Mouse (Mus musculus) left cerebral cortex, adult 8-10 months (tissue): ENCODE measurements around the gene Fars2. TPM values are rescaled to one million over a fixed set of nuclear protein-coding genes. Genes with fewer than 3 reads are reported as not detected.
"Not testable (repeated sequence)": the region's sequence is repeated elsewhere in the genome, so short reads cannot be mapped to it uniquely, and the experiment has no call there.

Experiments
- DNase-seq, 2 experiments: peaks; one replicate each; pipeline ENCODE4 v3.0.0; 2022; ENCODE audit warnings: low spot score in 2 of 2
- total RNA-seq, 4 experiments: library from RNA; stranded (reverse); gene quantifications; 2 replicates each; pipeline ENCODE4 v1.2.4; 2022

Fars2 gene
- total RNA-seq, 4 experiments from 2014 or later, result 32.7 to 39.9 (median 36.9) TPM

DNA sequence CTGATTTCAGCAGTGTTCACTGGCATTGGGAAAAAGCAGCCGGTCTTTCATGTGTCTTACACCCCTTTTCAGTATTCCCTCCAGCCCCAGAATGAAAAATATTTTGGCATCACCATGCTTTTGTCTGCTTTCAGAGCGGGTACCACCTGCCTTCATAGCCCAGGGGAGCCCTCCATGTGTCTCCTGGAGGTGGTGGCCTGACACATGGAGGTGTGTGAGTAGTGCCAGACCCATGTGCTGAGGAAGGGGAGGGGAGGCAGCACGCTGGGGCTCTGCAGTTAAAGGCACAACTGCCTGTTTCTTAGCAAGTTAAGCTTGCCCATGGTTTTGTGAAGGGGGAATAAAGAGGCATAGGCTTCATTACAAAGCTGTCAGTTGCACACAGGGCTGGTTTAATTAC lies 176.3 kb downstream of the Fars2 start:
- DNase-seq, result no peak

DNA sequence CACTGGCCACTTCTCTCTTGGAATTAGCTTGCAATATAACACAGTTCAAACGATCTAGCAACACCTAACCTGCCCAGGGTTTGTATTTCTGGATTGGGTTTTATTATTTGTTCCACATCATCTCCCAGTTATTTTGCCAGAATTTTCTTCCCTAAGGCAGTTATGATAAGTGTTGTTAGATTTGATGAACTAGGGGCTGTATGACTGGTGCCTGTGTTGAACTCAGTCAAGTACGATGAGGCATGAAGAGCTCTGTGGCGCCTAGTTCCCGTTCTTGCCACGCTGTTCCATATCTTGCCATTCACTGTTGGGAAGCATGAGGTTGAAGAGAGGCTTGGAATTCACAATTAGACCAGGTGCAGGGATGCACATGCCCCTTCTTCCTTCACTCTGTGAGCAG lies 177.3 kb downstream of the Fars2 start:
- no peak for DNase-seq

DNA sequence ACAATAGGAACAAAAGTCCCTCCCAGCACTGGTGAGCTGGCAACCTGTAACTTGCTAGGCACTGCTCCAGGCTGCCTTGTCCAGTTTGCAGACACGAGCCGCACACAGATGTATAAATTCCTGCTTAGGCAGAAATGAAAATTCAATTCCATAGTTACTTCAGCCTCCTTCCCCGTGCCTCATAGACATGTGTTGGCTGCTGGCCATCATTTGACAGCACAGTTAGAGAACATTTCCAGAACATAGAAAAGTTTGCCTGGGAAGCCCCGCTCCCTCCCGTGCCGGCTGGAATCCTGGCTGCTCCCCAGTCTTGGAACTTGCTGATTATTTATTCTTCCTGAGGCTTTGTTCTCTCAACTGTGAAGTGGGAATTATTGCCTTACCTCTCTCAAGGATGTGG lies 178.6 kb downstream of the Fars2 start:
- DNase-seq, result no peak

DNA sequence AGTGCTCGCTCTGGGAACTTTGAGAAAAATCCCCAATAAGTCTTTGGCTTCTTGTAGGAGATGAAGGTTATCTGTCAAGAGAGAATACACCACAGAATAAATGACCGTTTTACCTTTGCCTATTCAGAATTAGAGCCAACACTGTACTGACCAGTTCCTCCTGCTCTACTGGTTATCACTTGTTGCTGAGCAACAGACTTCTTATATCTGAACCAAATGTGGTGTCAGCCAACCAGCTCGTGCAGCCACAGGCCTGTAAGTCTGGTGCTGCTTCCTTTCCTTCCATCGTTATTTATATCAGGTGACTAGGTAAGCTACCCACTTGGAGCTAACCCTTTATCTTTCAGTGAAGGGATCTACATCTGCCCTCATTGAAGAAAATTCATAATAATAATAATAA lies 179.4 kb downstream of the Fars2 start:
- DNase-seq, result no peak

DNA sequence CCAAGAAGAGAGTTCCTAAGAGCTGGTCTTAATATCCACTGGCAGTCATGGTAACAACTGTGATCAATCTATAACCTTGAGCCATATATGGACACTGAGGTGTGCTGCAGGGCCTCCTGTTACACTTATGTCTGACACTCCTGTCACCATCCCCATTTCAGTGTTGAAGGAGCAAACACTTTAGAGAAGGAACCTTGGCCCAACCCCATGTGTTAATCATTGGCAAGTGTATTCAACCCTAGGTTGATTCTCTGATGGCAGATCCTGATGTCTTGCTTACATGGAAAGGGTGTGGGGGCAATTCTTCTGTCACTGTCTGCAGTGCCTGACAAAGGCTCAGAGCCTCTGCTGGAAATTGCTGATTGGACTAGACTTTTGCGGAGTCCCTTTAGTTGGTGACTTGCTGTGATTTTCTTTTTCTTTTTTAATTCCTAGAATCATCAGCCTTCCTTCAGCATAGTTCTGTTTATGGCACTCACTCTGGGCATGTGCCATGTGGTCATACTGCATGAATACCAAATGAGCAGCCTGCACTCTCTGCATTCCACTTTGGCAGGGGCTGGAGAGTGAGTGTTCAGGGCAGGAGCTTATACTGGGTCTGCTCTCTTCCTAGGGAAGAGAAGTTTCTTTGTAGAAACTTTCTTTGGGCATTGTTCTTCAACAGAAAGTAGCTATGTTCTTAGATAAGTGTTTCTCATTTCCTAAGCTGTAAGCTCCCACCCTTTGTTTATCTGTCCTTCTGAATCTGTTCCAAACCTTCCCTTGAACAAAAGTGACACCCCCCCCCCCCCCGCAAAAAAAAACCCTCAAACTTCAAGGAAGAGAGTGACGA lies 181.0 kb downstream of the Fars2 start:
- no peak for DNase-seq

DNA sequence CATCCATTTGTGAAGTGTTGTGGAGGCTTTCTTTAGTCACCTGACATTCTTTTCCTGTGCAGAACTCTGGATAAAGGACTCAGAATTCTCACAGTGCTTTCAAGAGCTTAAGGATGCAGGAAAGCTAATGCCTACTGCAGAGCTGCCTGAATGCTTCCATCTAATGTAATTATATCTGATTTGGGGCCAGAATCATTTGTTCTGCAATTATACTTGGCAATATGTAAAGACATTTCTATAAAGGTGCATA lies 181.5 kb downstream of the Fars2 start:
- DNase-seq, result no peak

DNA sequence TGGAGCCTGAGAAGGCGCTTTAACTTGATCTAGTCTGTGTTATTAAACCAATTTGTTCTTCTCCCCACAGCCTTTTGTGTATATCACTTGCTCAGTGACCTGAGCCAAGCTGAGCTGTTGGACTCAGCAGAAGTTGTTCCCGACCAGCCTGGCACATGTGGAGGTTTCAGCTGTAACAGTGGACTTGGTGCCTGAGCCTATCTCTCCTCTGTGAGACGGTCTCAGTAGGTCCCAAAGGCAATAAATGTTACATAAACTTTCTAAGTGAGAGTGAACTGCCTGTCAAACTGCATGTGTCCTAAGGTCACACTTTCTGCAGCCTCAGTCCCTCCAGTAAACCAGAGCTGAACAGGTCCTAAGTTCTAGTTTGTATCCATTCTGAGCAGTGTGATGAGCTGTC lies 185.6 kb downstream of the Fars2 start:
- DNase-seq, result no peak

DNA sequence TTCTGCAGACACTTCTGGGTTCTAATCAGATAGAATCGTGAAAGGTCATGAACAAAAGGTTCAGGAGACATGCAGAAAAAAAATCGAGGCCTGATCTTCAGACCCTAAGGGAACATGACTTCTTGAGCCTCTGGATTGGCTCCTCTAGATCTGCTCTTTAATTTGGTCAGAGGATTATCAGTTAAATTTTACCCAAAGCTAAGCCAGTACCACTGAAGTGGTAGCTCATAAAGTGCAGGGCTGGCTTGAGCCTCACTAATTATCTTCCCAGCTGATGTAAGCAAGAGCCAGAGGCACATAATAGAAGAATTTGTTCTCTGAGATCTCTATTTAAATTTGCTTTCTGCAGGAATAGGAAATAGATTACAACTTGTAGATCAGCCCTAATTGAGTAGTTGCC lies 188.1 kb downstream of the Fars2 start:
- DNase-seq, result no peak

DNA sequence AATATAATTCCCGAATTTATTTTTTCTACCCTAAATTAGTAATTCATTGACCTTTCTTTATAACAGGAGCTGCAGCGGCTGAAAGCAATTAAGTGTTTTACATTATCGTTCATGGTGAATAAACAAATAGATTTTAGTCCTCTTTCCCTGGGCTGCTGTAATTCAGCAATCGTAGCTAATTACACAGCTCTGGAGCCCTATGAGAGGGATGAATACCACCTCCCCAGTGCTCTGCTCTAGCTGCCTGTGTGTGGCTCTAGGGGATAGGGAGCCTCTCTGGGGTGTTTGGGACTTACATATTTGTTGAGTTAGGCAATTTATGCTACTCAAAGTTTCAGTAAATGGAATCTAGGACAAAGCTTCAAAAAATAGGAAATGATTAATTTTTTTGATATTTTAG lies 190.2 kb downstream of the Fars2 start:
- DNase-seq, result no peak

DNA sequence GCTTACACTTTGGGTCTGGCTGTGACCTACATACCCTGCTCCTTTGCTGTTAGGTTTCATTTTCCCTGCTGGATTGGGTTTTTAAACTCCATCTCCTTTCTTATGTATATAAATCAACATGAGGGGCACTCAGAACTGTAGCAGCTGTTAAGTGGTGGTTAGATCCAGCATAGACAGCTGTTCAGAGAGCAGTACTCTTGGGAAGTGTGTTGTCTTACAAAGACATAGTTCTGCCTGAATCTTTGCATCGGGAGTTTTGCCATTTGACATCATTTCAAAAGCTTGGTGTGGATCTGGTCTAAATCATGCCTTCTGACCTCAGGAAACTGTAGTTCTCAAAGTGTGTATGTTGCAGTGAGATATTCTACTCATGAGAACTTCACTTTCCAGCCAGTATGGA lies 191.9 kb downstream of the Fars2 start:
- DNase-seq, result no peak

DNA sequence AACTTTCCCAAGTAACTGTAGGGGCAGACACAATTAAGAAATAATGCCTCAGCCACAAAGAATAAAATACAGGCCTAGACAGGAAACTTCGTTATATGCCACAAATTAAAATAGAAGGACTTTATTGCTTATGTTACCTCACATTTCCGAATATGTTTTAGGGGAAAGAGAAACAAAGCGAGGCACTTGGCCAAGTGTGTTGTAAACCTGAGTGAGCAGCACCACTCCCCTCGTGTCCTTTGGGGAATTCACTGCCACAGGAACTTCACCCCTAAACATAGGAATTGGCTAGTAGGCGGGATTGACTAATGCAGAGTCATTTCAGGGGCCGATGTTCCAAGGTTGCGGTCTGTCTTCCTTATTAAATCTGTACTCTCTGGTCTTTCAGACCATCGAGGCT lies 197.0 kb downstream of the Fars2 start:
- DNase-seq, result no peak

DNA sequence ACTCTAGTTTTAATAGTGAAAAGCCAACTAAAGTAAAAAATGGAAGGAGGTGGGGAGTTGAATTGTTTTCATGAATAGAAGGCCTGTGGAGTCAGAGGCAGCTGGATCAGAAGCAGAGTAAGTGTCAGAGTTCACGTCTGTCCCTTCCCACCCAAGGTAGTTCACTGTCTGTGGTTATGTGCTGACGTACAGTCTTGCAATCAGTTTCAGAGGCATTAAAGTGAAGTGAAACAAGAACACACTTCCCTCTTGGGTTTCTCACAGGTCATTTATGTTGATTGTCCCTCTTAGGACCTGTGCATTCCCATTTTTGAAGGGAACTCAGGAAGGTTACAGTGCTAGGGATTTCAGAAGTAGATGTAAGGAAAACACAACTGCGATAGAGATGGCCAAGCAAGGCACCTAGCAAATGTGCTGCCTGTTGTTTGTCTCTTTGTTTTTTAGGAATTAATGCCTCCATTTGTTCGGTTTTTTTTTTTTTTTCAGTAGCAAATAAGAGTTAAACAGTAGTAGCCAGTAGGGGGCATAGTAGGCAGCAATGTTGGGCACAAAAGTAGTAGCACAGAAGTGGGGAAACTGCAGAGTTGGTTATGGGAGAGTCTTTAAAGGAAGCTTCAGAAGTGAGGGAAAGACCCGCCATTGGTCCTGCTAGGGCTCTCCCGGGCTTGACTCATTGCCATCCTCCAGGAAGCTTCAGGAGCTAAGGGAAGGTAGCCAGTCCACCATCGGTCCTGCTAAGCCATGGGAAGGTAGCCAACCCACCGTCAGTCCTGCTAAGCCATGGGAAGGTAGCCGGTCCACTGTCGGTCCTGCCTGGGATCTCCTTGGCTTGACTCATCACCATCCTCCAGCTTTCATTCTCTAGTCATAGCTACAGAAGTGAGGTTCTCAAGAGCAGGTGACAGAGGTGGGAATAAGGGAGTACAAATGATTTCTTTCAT lies 197.9 kb downstream of the Fars2 start:
- DNase-seq, result no peak

DNA sequence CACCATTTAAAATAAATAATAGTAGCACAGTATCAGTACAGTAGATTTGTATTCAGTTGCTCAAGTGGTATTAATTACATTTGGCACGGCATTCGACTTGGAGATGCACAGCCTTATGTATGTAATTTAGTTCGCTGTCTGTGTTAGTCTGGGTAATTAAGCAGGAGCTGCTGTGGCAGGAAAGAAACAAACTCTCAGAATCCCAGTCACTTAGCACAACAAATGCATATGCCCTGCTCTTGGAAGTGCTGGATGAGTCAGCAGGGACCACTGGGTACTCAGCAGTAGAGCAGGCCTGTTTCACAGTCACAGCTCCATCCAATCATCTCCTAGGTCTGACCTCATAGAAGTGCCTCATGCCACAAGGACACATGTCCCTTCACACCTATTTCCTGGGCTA lies 200.6 kb downstream of the Fars2 start:
- no peak for DNase-seq

DNA sequence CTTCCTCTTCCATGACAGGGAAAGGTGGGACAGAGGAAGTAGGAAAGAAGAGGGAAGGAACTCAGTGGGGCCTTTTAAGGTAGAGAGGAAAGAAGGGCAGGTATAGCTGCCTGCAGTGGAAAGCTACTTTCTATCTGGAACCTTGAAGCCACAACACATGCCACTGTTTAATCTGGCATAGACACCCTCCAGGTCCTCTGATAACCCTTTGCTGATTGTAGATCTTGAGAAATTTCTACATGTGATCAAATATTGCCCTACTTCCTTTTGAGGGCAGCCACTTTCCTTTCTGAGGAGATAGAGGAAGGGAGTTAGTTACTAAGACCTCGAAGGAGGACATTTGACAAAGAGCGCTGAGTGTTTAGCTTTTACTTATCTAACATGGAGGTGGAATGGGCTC lies 207.4 kb downstream of the Fars2 start:
- DNase-seq, result no peak

DNA sequence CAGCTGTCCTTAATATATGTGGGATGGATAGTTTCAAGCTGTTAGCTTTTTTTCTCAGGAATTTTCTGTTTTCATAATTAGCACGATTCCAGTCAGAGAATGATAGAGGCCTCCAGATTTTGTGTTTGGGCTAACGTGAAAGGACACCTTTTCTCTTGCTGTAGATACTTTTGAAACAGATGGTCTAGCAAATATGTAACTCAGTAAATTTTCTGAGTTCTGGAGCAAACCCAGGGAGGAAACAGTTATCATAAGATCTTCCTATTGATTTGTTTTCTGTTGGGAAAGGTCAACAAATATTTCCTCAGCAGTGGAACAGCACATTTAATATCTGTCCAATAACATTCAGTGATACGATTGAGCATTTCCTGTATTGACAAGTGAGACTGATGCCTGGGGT lies 209.3 kb downstream of the Fars2 start:
- no peak for DNase-seq

DNA sequence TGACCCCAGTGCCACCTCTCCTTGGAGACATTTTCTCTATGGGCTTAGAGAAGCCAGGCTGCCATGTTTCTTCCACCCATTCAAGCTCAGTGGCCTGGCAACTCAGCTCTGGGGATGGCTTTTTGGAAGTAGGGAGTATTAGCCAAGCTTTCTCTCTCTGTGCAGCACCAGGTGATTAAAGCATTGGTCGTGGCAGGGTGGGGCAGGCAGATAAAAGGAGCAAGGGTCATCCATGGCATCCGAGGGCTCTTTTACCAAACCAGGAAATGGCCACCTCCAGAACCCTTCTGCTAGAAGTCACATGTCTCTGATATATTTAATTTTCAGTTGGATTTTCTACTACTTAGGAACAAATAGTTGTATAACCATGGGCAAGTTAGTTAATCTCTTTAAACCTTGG lies 212.7 kb downstream of the Fars2 start:
- no peak for DNase-seq

DNA sequence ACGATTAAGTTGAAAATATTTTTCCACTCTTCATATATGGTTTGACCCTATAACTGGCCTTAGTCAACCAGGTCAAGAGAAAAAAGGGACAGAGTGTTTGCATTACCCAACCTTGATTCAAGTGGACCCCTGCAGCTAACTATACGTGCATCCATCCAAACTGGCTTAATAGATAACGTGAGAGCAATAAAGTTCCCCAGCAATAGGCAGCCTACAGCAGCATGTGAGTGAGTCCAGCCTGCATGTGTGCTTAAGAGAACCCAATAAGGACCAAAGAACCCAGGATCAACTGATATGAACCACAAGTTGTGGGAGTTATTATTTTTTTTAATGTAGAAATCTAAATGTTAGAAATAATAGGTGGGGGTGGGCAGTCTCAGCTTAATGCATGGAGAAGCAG lies 213.3 kb downstream of the Fars2 start:
- no peak for DNase-seq

DNA sequence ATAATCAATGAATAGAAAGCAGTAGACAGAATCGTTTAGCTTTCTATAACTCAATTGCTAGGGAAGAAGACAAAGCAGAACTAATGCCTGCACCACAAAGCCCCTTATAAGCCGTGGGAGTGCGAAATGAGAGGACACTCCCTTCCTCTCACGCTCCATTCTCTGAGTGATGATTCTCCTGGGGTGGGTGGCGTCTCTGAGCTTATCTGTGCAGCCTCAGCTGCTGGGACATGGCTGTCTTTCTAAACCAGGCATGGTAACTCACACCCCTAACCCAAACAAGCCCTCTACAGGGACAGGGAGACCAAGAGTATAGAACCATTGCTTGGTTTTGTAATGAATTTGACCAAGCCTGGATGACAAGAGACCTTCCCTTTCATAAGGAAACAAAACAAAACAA lies 217.5 kb downstream of the Fars2 start:
- DNase-seq, result no peak

DNA sequence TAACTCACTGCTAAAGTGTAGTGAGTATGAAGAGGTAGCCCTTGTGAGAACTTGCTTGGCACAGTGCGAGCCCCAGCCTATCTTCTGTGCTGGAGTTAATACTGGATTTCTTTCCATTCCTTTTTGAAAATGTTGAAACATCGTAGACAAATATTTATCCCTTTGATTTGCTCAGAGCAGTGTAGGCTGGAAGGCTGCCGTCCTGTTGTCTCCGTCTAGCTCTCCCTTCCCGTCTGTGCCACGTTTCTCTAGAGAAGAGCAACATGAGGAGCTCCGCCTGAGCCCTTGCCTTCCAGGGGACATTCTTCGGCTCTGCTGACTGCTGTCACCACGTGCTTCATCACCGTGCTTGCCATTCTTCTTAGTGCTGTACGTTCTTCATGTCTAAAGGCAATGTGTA lies 234.3 kb downstream of the Fars2 start:
- DNase-seq, result no peak

DNA sequence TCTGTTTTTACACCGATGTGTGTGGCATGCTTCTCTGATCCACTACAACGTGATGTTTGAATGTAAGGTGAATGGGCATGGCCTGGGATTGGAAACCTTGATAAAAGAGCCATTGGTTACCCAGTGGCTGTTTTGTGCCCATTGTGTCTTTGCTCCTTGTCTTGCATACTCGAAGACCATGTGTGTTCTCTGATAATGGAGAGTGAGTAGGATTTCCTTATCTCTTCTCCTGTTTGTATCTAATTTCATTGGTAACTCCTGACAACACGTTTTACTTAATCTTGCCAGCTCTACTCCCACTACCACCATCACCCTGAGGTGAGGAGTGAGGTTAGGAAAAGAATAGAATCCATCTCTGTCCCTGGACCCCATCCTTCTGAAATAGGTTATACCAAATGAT lies 240.3 kb downstream of the Fars2 start:
- no peak for DNase-seq

DNA sequence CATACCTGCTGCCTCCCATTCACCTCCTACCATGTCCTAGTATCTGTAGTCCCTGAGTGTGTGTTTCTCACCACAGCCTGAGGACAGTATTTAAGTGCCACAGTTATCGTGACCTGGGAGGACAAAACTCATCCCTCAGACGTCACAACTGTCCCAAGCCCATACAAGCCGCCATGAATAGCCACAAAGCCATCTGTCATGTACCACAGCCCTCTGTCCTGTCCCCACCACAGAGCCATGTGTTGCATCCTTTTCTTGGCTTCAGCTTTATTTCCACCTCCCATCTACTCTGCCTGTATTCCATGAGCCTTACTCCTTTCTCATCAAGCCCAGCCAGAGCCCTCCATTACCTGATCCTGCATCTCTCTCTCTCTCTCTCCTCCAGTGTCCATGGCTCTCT lies 244.2 kb downstream of the Fars2 start:
- DNase-seq, result no peak

DNA sequence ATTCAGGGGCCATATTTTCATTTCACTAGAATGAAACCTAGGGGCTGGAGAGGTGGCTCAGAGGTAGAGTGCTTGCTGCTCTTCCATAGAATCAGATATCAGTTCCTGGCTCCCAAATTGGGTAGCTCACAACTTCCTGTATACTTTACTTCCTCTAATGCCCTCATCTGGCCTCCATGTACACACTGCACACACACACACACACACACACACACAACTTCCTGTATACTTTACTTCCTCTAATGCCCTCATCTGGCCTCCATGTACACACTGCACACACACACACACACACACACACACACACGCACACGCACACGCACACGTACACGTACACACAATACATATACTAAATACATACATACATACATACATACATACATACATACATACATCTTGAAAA lies 248.5 kb downstream of the Fars2 start:
- DNase-seq, result not testable (repeated sequence)

DNA sequence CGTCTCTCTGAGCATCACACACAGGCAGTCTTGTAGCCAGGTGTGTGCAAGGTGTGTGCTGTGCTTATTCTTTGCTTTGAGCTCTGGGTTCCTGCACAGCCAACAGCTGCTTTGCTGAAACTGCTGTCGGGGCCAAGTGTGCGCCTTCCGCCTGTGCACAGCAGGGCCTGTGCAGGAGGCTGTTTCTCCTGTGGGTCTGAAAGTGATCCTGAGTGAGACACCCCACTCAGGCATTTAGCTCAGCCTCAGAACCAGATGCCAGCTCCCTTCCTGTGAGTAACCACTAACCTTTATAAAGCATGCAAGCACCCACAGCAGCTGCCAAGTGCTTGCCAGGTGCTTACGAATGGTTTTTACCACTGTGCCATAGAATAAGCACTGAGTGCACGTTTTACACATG lies 249.1 kb downstream of the Fars2 start:
- peak in 1 of 2 experiments; percentile 66 for DNase-seq
